Mouse (Mus musculus) kidney, embryonic 14.5 days (tissue): Measurements from ENCODE around the gene Nisch. TPM values are rescaled to one million over a fixed set of nuclear protein-coding genes. Genes with fewer than 3 reads are reported as not detected.

Source experiments
- ATAC-seq: fragments of 200-750 bp; cut with Nextera tagmentation; 2 replicates; pipeline ENCODE4 v1.8.0; 2017; ENCODE audit warnings: moderate number of reproducible peaks, mild to moderate bottlenecking, moderate TSS enrichment, moderate library complexity; ENCODE audit not compliant: low FRiP score, low TSS enrichment
- H3K27ac ChIP-seq: fragments of 300-500 bp; sonication (generic); 2 replicates; pipeline ENCODE4 v1.5.1; 2014; ENCODE audit warnings: low read depth, mild to moderate bottlenecking, low read length, moderate library complexity, mixed read lengths
- H3K27me3 ChIP-seq: fragments of 300-500 bp; sonication (generic); 2 replicates; pipeline ENCODE4 v1.6.1; 2014; ENCODE audit warnings: mild to moderate bottlenecking, low read length; ENCODE audit not compliant: control insufficient read depth, insufficient read depth
- H3K36me3 ChIP-seq: fragments of 300-500 bp; sonication (generic); 2 replicates; pipeline ENCODE4 v1.6.1; 2014; ENCODE audit warnings: low read length, mixed read lengths; ENCODE audit not compliant: control insufficient read depth, insufficient read depth
- H3K4me1 ChIP-seq: fragments of 300-500 bp; sonication (generic); 2 replicates; pipeline ENCODE4 v1.6.1; 2014; ENCODE audit warnings: low read length, mixed read lengths; ENCODE audit not compliant: control insufficient read depth, insufficient read depth
- H3K4me2 ChIP-seq: fragments of 300-500 bp; sonication (generic); replicated peaks from 2 replicates; pipeline ENCODE4 v1.6.1; 2014; ENCODE audit warnings: low read depth, mild to moderate bottlenecking, low read length
- H3K4me3 ChIP-seq: fragments of 300-500 bp; sonication (generic); 2 replicates; pipeline ENCODE4 v1.5.1; 2014; ENCODE audit warnings: mild to moderate bottlenecking, low read length
- H3K9ac ChIP-seq: fragments of 300-500 bp; sonication (generic); 2 replicates; pipeline ENCODE4 v1.6.1; 2014; ENCODE audit warnings: low read depth, mild to moderate bottlenecking, low read length, moderate library complexity
- H3K9me3 ChIP-seq: fragments of 300-500 bp; sonication (generic); 2 replicates; pipeline ENCODE4 v1.6.1; 2016; ENCODE audit warnings: low read length; ENCODE audit not compliant: control insufficient read depth
- WGBS: fragments of 180-500 bp; shearing (Covaris S2); extraction: QIAGEN DNeasy Blood & Tissue Kit; methylation state at CpG from one replicate; pipeline ENCODE4 v1.1.7; 2014; 5-methylcytosine and 5-hydroxymethylcytosine counted together
- polyA plus RNA-seq: library from polyadenylated mRNA; unstranded; fragments of >200 nt; fragmentation: Nextera tagmentation; extraction: Ambion mirVana; gene quantifications from 2 replicates; pipeline ENCODE4 v1.2.1, GENCODE M21; 2014

The Nisch gene
- polyA plus RNA-seq, 1 experiment from 2014 or later, result 375 TPM

GRCm38 (mm10) chr14:31138897-31139429, 77.8 kb downstream of the Nisch start:
- no peak overlapping the region for H3K27ac ChIP-seq
- WGBS, result 91% methylated on average over 9 of the region's 9 CpGs
- no peak for ATAC-seq
- no peaks in the 10 kb centered on the region for H3K27me3 ChIP-seq
- no peaks in the 10 kb centered on the region for H3K9me3 ChIP-seq
- no peaks in the 10 kb centered on the region; the same call in none of the 2 replicates for H3K4me1 ChIP-seq
- peaks cover 83% of the 10 kb centered on the region for H3K36me3 ChIP-seq
- no peak overlapping the region for H3K9ac ChIP-seq
- no peak overlapping the region for H3K4me3 ChIP-seq
- no peak overlapping the region for H3K4me2 ChIP-seq

GRCm38 (mm10) chr14:31138219-31138896, 78.4 kb downstream of the Nisch start:
- no peak for ATAC-seq
- Histone ChIP-seq H3K27ac (no peak overlapping the region), H3K9ac (no peak overlapping the region), H3K36me3 (peaks cover 83% of the 10 kb centered on the region), H3K27me3 (no peaks in the 10 kb centered on the region), H3K4me3 (no peak overlapping the region), H3K4me1 (peaks cover 2% of the 10 kb centered on the region), H3K4me2 (no peak overlapping the region), H3K9me3 (no peaks in the 10 kb centered on the region)
- 86% methylated on average over 29 of the region's 35 CpGs for WGBS

- H3K9me3 ChIP-seq, result no peaks in the 10 kb centered on the region
- H3K4me1 ChIP-seq, result peaks cover 7% of the 10 kb centered on the region
- no peak overlapping the region for H3K4me2 ChIP-seq
- peak overlapping the region; percentile 26; the same call in 1 of the 2 replicates for H3K27ac ChIP-seq
- WGBS, result 71% methylated on average over 11 of the region's 11 CpGs
- no peaks in the 10 kb centered on the region for H3K27me3 ChIP-seq
- no peak for ATAC-seq
- H3K36me3 ChIP-seq, result peaks cover 80% of the 10 kb centered on the region
- no peak overlapping the region for H3K9ac ChIP-seq
- no peak overlapping the region for H3K4me3 ChIP-seq
Measured at GRCm38 (mm10) chr14:31137791-31138190, 79.0 kb downstream of the Nisch start.

- H3K27ac ChIP-seq, result peak overlapping the region; percentile 26; the same call in 1 of the 2 replicates
- H3K9ac ChIP-seq, result no peak overlapping the region
- H3K4me3 ChIP-seq, result no peak overlapping the region
- no peak overlapping the region for H3K4me2 ChIP-seq
- no peak for ATAC-seq
- H3K9me3 ChIP-seq, result no peaks in the 10 kb centered on the region
- peaks cover 13% of the 10 kb centered on the region for H3K4me1 ChIP-seq
- peaks cover 77% of the 10 kb centered on the region for H3K36me3 ChIP-seq
- WGBS, result 72% methylated on average over 10 of the region's 10 CpGs
- H3K27me3 ChIP-seq, result no peaks in the 10 kb centered on the region
Measured at GRCm38 (mm10) chr14:31137281-31137595, 79.5 kb downstream of the Nisch start.

GRCm38 (mm10) chr14:31136411-31137280, 80.1 kb downstream of the Nisch start:
- Histone ChIP-seq H3K9me3 (no peaks in the 10 kb centered on the region), H3K4me3 (no peak overlapping the region), H3K4me1 (peaks cover 18% of the 10 kb centered on the region), H3K4me2 (no peak overlapping the region), H3K36me3 (peaks cover 73% of the 10 kb centered on the region), H3K27me3 (no peaks in the 10 kb centered on the region), H3K9ac (no peak overlapping the region), H3K27ac (no peak overlapping the region)
- no peak for ATAC-seq
- 92% methylated on average over 26 of the region's 26 CpGs for WGBS

- 93% methylated on average over 34 of the region's 34 CpGs for WGBS
- H3K9me3 ChIP-seq, result no peaks in the 10 kb centered on the region
- no peaks in the 10 kb centered on the region for H3K27me3 ChIP-seq
- H3K4me3 ChIP-seq, result no peak overlapping the region
- no peak overlapping the region for H3K4me2 ChIP-seq
- no peak overlapping the region for H3K27ac ChIP-seq
- peaks cover 64% of the 10 kb centered on the region for H3K36me3 ChIP-seq
- ATAC-seq, result no peak
- H3K9ac ChIP-seq, result no peak overlapping the region
- H3K4me1 ChIP-seq, result peaks cover 18% of the 10 kb centered on the region
Measured at GRCm38 (mm10) chr14:31135495-31136410, 81.0 kb downstream of the Nisch start.

GRCm38 (mm10) chr14:31134015-31135000, 82.4 kb downstream of the Nisch start:
- 87% methylated on average over 25 of the region's 25 CpGs for WGBS
- no peak overlapping the region for H3K4me3 ChIP-seq
- H3K4me1 ChIP-seq, result peaks cover 27% of the 10 kb centered on the region
- H3K27ac ChIP-seq, result no peak overlapping the region
- no peak overlapping the region for H3K9ac ChIP-seq
- H3K27me3 ChIP-seq, result no peaks in the 10 kb centered on the region
- no peak for ATAC-seq
- H3K4me2 ChIP-seq, result no peak overlapping the region
- H3K9me3 ChIP-seq, result no peaks in the 10 kb centered on the region
- peaks cover 50% of the 10 kb centered on the region for H3K36me3 ChIP-seq
